Mouse (Mus musculus): ENCODE measurements around the gene Bbof1.

- TF ChIP-seq POLR2A (IDR thresholded peaks at IDR 0.05; ENCODE audit: low read depth, low read length) (no peak), CTCF (conservative IDR thresholded peaks at IDR 0.05; ENCODE audit: insufficient read depth, insufficient read length, low read depth, low read length) (no peak; the same call in 1 of the 2 replicates)
Measured at GRCm38 (mm10) chr12:84468701-84469100, 59.8 kb downstream of the Bbof1 start.

Measured in kidney, adult 2 months (tissue).